Mouse (Mus musculus): ENCODE measurements around the gene Gng8. TPM values are rescaled to one million over a fixed set of nuclear protein-coding genes. Genes with fewer than 3 reads are reported as not detected.

The Gng8 gene
- total and polyA plus RNA-seq, 3 experiments = 0.43 to 1.7 (median 0.69) TPM

GRCm38 (mm10) chr7:16924037-16924834 is 32.6 kb downstream of the Gng8 start, which contains the start of gene Calm3:
Gene Calm3, minus strand, starts transcription at chr7:16924114.
- peak; percentile 100 for DNase-seq

- DNase-seq = no peak
These were observed 36.8 kb downstream of the Gng8 start for GRCm38 (mm10) chr7:16928341-16928740.

- peak; percentile 70 for DNase-seq
These were observed 39.3 kb downstream of the Gng8 start for GRCm38 (mm10) chr7:16930850-16931249.

- peak; percentile 79 for DNase-seq
These were observed 40.5 kb downstream of the Gng8 start for GRCm38 (mm10) chr7:16931968-16932627.

- no peak for DNase-seq
These were observed 41.4 kb downstream of the Gng8 start for GRCm38 (mm10) chr7:16932704-16933577.

GRCm38 (mm10) chr7:16937312-16937711 is 45.7 kb downstream of the Gng8 start:
- no peak for DNase-seq

GRCm38 (mm10) chr7:16938117-16938791 is 46.7 kb downstream of the Gng8 start:
- no peak for DNase-seq

- peak; percentile 75 for DNase-seq
These were observed 48.7 kb downstream of the Gng8 start for GRCm38 (mm10) chr7:16940292-16940691.

- DNase-seq = no peak
These were observed 51.3 kb downstream of the Gng8 start for GRCm38 (mm10) chr7:16942861-16943260.

- DNase-seq = peak; percentile 92
These were observed 52.6 kb downstream of the Gng8 start, which contains the start of gene Pnmal2 for GRCm38 (mm10) chr7:16944061-16944807. Gene Pnmal2, plus strand, starts transcription at chr7:16944682.

- DNase-seq = no peak
These were observed 53.3 kb downstream of the Gng8 start for GRCm38 (mm10) chr7:16944808-16945315.

Other genes with a start within 250 kb of the Gng8 start
- gene Ceacam15, start 216.1 kb upstream of the Gng8 start, total RNA-seq (2021) = not detected
- gene Ceacam15, start 216.1 kb upstream of the Gng8 start, polyA plus RNA-seq (2012; rRNA removed) = not detected in 2 replicates
- gene Ceacam9, start 169.9 kb upstream of the Gng8 start, total RNA-seq (2021) = not detected
- gene Ceacam9, start 169.9 kb upstream of the Gng8 start, polyA plus RNA-seq (2012; rRNA removed) = not detected in 2 replicates
- 100 to 1,000 TPM; 138 to 139 TPM for gene Ap2s1, start 153.4 kb upstream of the Gng8 start, total RNA-seq (2021)
- gene Ap2s1, start 153.4 kb upstream of the Gng8 start, polyA plus RNA-seq (2012; rRNA removed) = 331 and 352 TPM in 2 replicates
- 100 to 1,000 TPM; 144 to 291 TPM for gene Slc1a5, start 110.4 kb upstream of the Gng8 start, total RNA-seq (2021)
- 220 and 344 TPM in 2 replicates for gene Slc1a5, start 110.4 kb upstream of the Gng8 start, polyA plus RNA-seq (2012; rRNA removed)
- gene Strn4, start 75.9 kb upstream of the Gng8 start, total RNA-seq (2021) = 10 to 100 TPM; 58.9 to 64.1 TPM
- gene Strn4, start 75.9 kb upstream of the Gng8 start, polyA plus RNA-seq (2012; rRNA removed) = 121 and 138 TPM in 2 replicates
- 10 to 100 TPM; 23.9 to 29.5 TPM for gene Fkrp, start 75.1 kb upstream of the Gng8 start, total RNA-seq (2021)
- 46.3 and 49.6 TPM in 2 replicates for gene Fkrp, start 75.1 kb upstream of the Gng8 start, polyA plus RNA-seq (2012; rRNA removed)
- gene Prkd2, start 48.9 kb upstream of the Gng8 start, total RNA-seq (2021) = 10 to 100 TPM; 16.0 to 18.4 TPM
- 39.2 and 47.2 TPM in 2 replicates for gene Prkd2, start 48.9 kb upstream of the Gng8 start, polyA plus RNA-seq (2012; rRNA removed)
- 1 to 10 TPM; 2.5 to 5.3 TPM for gene Dact3, start 16.5 kb upstream of the Gng8 start, total RNA-seq (2021)
- gene Dact3, start 16.5 kb upstream of the Gng8 start, polyA plus RNA-seq (2012; rRNA removed) = 16.2 and 22.1 TPM in 2 replicates
- 1 to 10 TPM in 1 of 2 experiments, under 1 TPM in 1; 0.98 to 3.8 TPM for gene Ptgir, start 14.7 kb downstream of the Gng8 start, total RNA-seq (2021)
- gene Ptgir, start 14.7 kb downstream of the Gng8 start, polyA plus RNA-seq (2012; rRNA removed) = 4.0 and 4.8 TPM in 2 replicates
- 100 to 1,000 TPM; 254 to 261 TPM for gene Calm3, start 32.3 kb downstream of the Gng8 start, total RNA-seq (2021)
- gene Calm3, start 32.3 kb downstream of the Gng8 start, polyA plus RNA-seq (2012; rRNA removed) = 402 and 408 TPM in 2 replicates
- 10 to 100 TPM; 19.7 to 47.9 TPM for gene Pnmal2, start 52.9 kb downstream of the Gng8 start, total RNA-seq (2021)
- 9.9 and 10.9 TPM in 2 replicates for gene Pnmal2, start 52.9 kb downstream of the Gng8 start, polyA plus RNA-seq (2012; rRNA removed)
- gene Pnmal1, start 67.9 kb downstream of the Gng8 start, total RNA-seq (2021) = 1 to 10 TPM; 2.6 to 7.2 TPM
- gene Pnmal1, start 67.9 kb downstream of the Gng8 start, polyA plus RNA-seq (2012; rRNA removed) = 0.45 and 0.57 TPM in 2 replicates
- gene Gm42372, start 91.3 kb downstream of the Gng8 start, total RNA-seq (2021) = 1 to 10 TPM; 1.1 to 1.6 TPM
- gene Gm42372, start 91.3 kb downstream of the Gng8 start, polyA plus RNA-seq (2012; rRNA removed) = 0.13 and 0.33 TPM in 2 replicates
- 10 to 100 TPM; 13.6 to 28.9 TPM for gene Ccdc8, start 100.9 kb downstream of the Gng8 start, total RNA-seq (2021)
- 7.3 and 7.5 TPM in 2 replicates for gene Ccdc8, start 100.9 kb downstream of the Gng8 start, polyA plus RNA-seq (2012; rRNA removed)
- 10 to 100 TPM; 82.2 to 86.0 TPM for gene Ppp5c, start 136.1 kb downstream of the Gng8 start, total RNA-seq (2021)
- 164 and 179 TPM in 2 replicates for gene Ppp5c, start 136.1 kb downstream of the Gng8 start, polyA plus RNA-seq (2012; rRNA removed)
- 1 to 10 TPM; 1.6 to 3.2 TPM for gene Hif3a, start 170.6 kb downstream of the Gng8 start, total RNA-seq (2021)
- 3.1 and 4.0 TPM in 2 replicates for gene Hif3a, start 170.6 kb downstream of the Gng8 start, polyA plus RNA-seq (2012; rRNA removed)
- under 1 TPM; 0.35 to 0.58 TPM for gene Psg16, start 182.3 kb downstream of the Gng8 start, total RNA-seq (2021)
- gene Psg16, start 182.3 kb downstream of the Gng8 start, polyA plus RNA-seq (2012; rRNA removed) = 0.13 and 0.33 TPM in 2 replicates